Mouse (Mus musculus): ENCODE measurements around the gene Clec1b.

Gene Clec1b

GRCm38 (mm10) chr6:129396997-129397396 is at the start of gene Clec1b:
TSS of gene Clec1b (plus strand) at chr6:129397297.
- no peak for DNase-seq

- DNase-seq = no peak
Measured at GRCm38 (mm10) chr6:129349524-129350352, 47.4 kb upstream of the Clec1b start.

GRCm38 (mm10) chr6:129351091-129351490 is 46.0 kb upstream of the Clec1b start:
- no peak for DNase-seq

GRCm38 (mm10) chr6:129355774-129356173 is 41.3 kb upstream of the Clec1b start:
- no peak for DNase-seq

GRCm38 (mm10) chr6:129356430-129356829 is 40.7 kb upstream of the Clec1b start:
- no peak for DNase-seq

- DNase-seq = no peak
Measured at GRCm38 (mm10) chr6:129359515-129359914, 37.6 kb upstream of the Clec1b start.

- DNase-seq = no peak
Measured at GRCm38 (mm10) chr6:129363942-129364341, 33.2 kb upstream of the Clec1b start.

- no peak for DNase-seq
Measured at GRCm38 (mm10) chr6:129365959-129366359, 31.1 kb upstream of the Clec1b start.

- no peak for DNase-seq
Measured at GRCm38 (mm10) chr6:129369374-129370132, 27.5 kb upstream of the Clec1b start.

- DNase-seq = no peak
Measured at GRCm38 (mm10) chr6:129374937-129375471, 22.1 kb upstream of the Clec1b start.

- DNase-seq = no peak
Measured at GRCm38 (mm10) chr6:129380454-129380853, 16.6 kb upstream of the Clec1b start.

GRCm38 (mm10) chr6:129381736-129382135 is 15.4 kb upstream of the Clec1b start:
- no peak for DNase-seq

GRCm38 (mm10) chr6:129383466-129383865 is 13.6 kb upstream of the Clec1b start:
- no peak for DNase-seq

GRCm38 (mm10) chr6:129385000-129385399 is 12.1 kb upstream of the Clec1b start:
- DNase-seq = no peak

- DNase-seq = no peak
Measured at GRCm38 (mm10) chr6:129385774-129386173, 11.3 kb upstream of the Clec1b start, which contains the start of gene Clec12b. TSS of gene Clec12b (minus strand) at chr6:129385874.

- no peak for DNase-seq
Measured at GRCm38 (mm10) chr6:129393087-129393720, 3.9 kb upstream of the Clec1b start.

GRCm38 (mm10) chr6:129393732-129394131 is 3.4 kb upstream of the Clec1b start:
- DNase-seq = no peak

GRCm38 (mm10) chr6:129399945-129400344 is 2.8 kb downstream of the Clec1b start:
- no peak for DNase-seq

- no peak for DNase-seq
Measured at GRCm38 (mm10) chr6:129402404-129402803, 5.3 kb downstream of the Clec1b start.

GRCm38 (mm10) chr6:129403391-129403790 is 6.3 kb downstream of the Clec1b start:
- DNase-seq = no peak

GRCm38 (mm10) chr6:129405999-129406398 is 8.9 kb downstream of the Clec1b start:
- no peak for DNase-seq

- no peak for DNase-seq
Measured at GRCm38 (mm10) chr6:129407324-129407723, 10.2 kb downstream of the Clec1b start.

- DNase-seq = no peak
Measured at GRCm38 (mm10) chr6:129408562-129408961, 11.5 kb downstream of the Clec1b start, which contains the start of gene Clec9a. TSS of gene Clec9a (plus strand) at chr6:129408862.
